Mouse (Mus musculus) lung, postnatal 36 days (tissue): ENCODE data around the gene Rbks.

Experiments used
- DNase-seq: peaks from one replicate; pipeline ENCODE4 v3.0.0; 2022; ENCODE audit warnings: mixed read lengths

The Rbks gene

GRCm38 (mm10) chr5:31576539-31576975, 120.9 kb downstream of the Rbks start:
- DNase-seq: peak; percentile 36
